Mouse (Mus musculus) cerebellum, adult 9-10 months (tissue): ENCODE results near the gene Klhl12.
"Not testable (repeated sequence)": the region's sequence is repeated elsewhere in the genome, so short reads cannot be mapped to it uniquely, and the experiment has no call there.

Experiments used
- DNase-seq: peaks from one replicate; pipeline ENCODE4 v3.0.0; 2022

Gene Klhl12

GRCm38 (mm10) chr1:134454904-134455824 is at the start of gene Klhl12:
TSS of gene Klhl12 (plus strand) at chr1:134455531.
- peak; percentile 98 for DNase-seq

- DNase-seq = no peak
Observed at GRCm38 (mm10) chr1:134406414-134406771, 48.9 kb upstream of the Klhl12 start.

- DNase-seq = no peak
Observed at GRCm38 (mm10) chr1:134408080-134408479, 47.3 kb upstream of the Klhl12 start.

- no peak for DNase-seq
Observed at GRCm38 (mm10) chr1:134411706-134412629, 43.4 kb upstream of the Klhl12 start.

- DNase-seq = no peak
Observed at GRCm38 (mm10) chr1:134414038-134414437, 41.3 kb upstream of the Klhl12 start.

GRCm38 (mm10) chr1:134414501-134415167 is 40.7 kb upstream of the Klhl12 start:
- DNase-seq = no peak

GRCm38 (mm10) chr1:134415168-134415831 is 40.0 kb upstream of the Klhl12 start, which contains the start of gene Adipor1:
TSS of gene Adipor1 (plus strand) at chr1:134415378.
- peak; percentile 97 for DNase-seq

- no peak for DNase-seq
Observed at GRCm38 (mm10) chr1:134418414-134418975, 36.8 kb upstream of the Klhl12 start.

- DNase-seq = no peak
Observed at GRCm38 (mm10) chr1:134419176-134419575, 36.2 kb upstream of the Klhl12 start.

GRCm38 (mm10) chr1:134419751-134420458 is 35.4 kb upstream of the Klhl12 start:
- DNase-seq = no peak

GRCm38 (mm10) chr1:134423911-134424310 is 31.4 kb upstream of the Klhl12 start:
- DNase-seq = no peak

- no peak for DNase-seq
Observed at GRCm38 (mm10) chr1:134426289-134426688, 29.0 kb upstream of the Klhl12 start.

GRCm38 (mm10) chr1:134433002-134433401 is 22.3 kb upstream of the Klhl12 start:
- DNase-seq = no peak

- no peak for DNase-seq
Observed at GRCm38 (mm10) chr1:134433473-134433872, 21.9 kb upstream of the Klhl12 start.

- no peak for DNase-seq
Observed at GRCm38 (mm10) chr1:134435414-134435813, 19.9 kb upstream of the Klhl12 start.

GRCm38 (mm10) chr1:134440437-134440836 is 14.9 kb upstream of the Klhl12 start:
- no peak for DNase-seq

GRCm38 (mm10) chr1:134441737-134442136 is 13.6 kb upstream of the Klhl12 start:
- DNase-seq = not testable (repeated sequence)

GRCm38 (mm10) chr1:134442394-134442793 is 12.9 kb upstream of the Klhl12 start:
- DNase-seq = no peak

GRCm38 (mm10) chr1:134443288-134443687 is 12.0 kb upstream of the Klhl12 start:
- DNase-seq = not testable (repeated sequence)

GRCm38 (mm10) chr1:134445418-134445817 is 9.9 kb upstream of the Klhl12 start:
- no peak for DNase-seq

- not testable (repeated sequence) for DNase-seq
Observed at GRCm38 (mm10) chr1:134448537-134448936, 6.8 kb upstream of the Klhl12 start.
